Mouse (Mus musculus): Measurements from ENCODE around the gene Lrrc4. TPM values are rescaled to one million over a fixed set of nuclear protein-coding genes. Genes with fewer than 3 reads are reported as not detected.

Lrrc4 gene
- total RNA-seq, 2 experiments from 2014 or later: 0.07 TPM; not detected in 1

GRCm38 (mm10) chr6:28622963-28623362 lies 208.6 kb downstream of the Lrrc4 start:
- ATAC-seq (ENCODE audit: poor library complexity, severe bottlenecking): no peak

- ATAC-seq (ENCODE audit: poor library complexity, severe bottlenecking): no peak
Observed at GRCm38 (mm10) chr6:28622522-28622921, 209.0 kb downstream of the Lrrc4 start.

GRCm38 (mm10) chr6:28621961-28622360 lies 209.6 kb downstream of the Lrrc4 start:
- no peak for ATAC-seq (ENCODE audit: poor library complexity, severe bottlenecking)

GRCm38 (mm10) chr6:28621431-28621830 lies 210.1 kb downstream of the Lrrc4 start:
- ATAC-seq (ENCODE audit: poor library complexity, severe bottlenecking): no peak

DNA sequence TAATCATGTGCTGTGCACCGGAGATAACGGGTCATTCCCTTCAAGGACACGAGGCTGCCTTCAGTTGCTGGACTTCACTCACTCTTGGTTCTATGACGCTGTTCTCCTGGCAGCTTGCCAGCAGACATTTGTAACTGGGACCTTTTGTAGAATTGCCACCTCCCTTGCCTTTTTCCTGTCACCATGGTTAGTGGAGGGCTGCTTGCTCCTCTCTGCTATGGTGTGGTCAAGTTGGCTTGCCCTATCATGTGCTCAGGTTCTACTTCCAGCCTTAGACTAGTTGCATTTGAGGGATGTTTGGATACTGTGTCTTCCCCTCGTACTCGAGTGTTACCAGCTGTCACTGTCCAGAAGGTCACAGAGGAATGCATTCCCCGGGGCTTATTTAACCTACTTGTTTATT lies 212.8 kb downstream of the Lrrc4 start:
- ATAC-seq (ENCODE audit: poor library complexity, severe bottlenecking): no peak

DNA sequence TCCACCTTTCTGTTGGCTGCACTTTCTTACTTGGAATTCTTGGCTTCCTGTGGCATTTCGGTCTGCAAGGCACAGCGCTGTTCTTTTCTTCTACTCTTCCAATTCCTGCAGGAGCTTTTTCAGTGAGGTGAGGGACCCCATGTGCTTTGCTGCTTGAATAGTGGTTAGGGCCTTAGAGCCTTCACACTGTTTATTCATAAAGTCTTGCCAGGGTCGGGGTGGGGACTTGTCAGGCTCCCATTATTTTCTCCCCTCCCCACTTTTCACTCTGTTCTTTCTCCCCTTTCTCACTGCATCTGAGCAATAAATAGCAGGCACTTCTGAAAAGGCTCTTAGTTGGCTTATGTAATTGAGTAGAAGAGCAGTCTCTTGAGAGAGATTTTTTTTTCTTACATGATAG lies 213.2 kb downstream of the Lrrc4 start:
- no peak for ATAC-seq (ENCODE audit: poor library complexity, severe bottlenecking)

- no peak for ATAC-seq (ENCODE audit: poor library complexity, severe bottlenecking)
Observed at GRCm38 (mm10) chr6:28615966-28616365, 215.6 kb downstream of the Lrrc4 start.

GRCm38 (mm10) chr6:28615408-28615807 lies 216.1 kb downstream of the Lrrc4 start:
- ATAC-seq (ENCODE audit: poor library complexity, severe bottlenecking): no peak

GRCm38 (mm10) chr6:28614856-28615255 lies 216.7 kb downstream of the Lrrc4 start:
- no peak for ATAC-seq (ENCODE audit: poor library complexity, severe bottlenecking)

- ATAC-seq (ENCODE audit: poor library complexity, severe bottlenecking): no peak
Observed at GRCm38 (mm10) chr6:28613441-28613840, 218.1 kb downstream of the Lrrc4 start.

Other genes starting within 250 kb of the Lrrc4 start
- gene Lep, start 228.5 kb upstream of the Lrrc4 start, total RNA-seq (2015): not detected in 2 replicates
- gene Lep, start 228.5 kb upstream of the Lrrc4 start, total RNA-seq (2017): not detected in 2 replicates

Data from megakaryocyte, adult 5-6 weeks (primary cell).